Mouse (Mus musculus): ENCODE measurements around the gene Dync1h1.

DNA sequence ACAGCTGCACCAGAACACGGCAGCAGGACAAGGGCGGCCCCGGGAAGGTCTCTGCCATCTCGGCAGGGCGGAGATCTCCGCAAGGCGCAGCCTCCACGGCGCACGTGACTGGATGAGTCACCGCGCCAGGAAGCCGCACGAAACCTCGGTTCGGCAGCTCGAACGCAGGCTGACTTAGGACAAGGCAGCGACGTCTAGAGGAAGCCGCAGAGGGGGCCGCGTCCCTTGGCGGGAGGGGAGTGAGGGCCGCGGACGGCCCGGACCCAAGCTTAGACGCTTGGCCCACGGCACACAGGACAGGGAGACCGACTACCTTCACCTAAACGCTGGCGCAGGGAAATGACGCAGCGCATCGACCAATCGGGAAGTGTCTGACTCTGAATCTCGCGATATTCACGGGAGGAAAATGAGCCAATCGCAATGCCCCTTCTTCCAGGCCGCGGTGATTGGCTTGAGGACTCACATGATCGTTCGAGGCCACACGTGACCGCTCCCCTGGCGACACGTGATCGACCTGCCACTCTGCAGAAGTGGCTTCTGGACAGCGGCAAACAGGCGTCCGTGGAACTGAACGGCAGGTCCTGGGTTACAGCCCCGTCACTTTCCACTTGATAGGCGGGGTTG is 9.9 kb upstream of the Dync1h1 start:
- TF ChIP-seq POLR2A (IDR thresholded peaks at IDR 0.05; ENCODE audit: control insufficient read depth, low read depth, low read length) (peak; percentile 95), CTCF (IDR thresholded peaks at IDR 0.05; ENCODE audit: control insufficient read depth, insufficient read depth, insufficient replicate concordance, low read depth, low read length) (no peak)
